Mouse (Mus musculus): ENCODE results near the gene Eif4enif1.
A peak's percentile ranks its signal among the peaks of the same experiment; 100 is the strongest.
"Not testable (repeated sequence)": the region's sequence is repeated elsewhere in the genome, so short reads cannot be mapped to it uniquely, and the experiment has no call there.

Eif4enif1 gene

DNA sequence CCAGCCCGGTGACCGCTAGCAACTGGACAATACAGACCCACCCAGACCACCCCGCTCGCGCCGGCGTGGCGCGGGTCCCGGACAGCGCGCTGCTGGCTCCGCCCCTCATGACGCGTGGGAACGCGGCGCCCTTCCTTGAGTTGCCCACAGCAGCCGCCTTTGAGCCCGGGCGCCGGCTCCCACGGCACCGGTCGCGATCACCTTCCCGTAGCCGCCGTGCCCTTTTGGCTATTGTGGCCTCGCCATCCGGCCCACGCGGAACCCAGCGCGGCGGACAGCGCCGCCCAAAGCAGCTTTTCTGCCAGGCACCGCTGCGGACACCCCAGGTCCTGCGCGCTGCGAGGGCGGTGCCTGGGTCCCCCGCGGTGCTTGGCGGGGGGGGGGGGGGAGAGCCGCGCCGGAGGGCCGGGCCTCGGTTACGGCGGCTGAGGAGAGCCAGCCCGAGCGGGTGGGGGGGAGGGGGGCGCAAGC lies at the start of gene Eif4enif1:
Gene Eif4enif1 (plus strand): TSS at position 162 of the 471 bp plus-strand sequence.
- DNase-seq (ENCODE audit: low read depth), result peak; percentile 94

- DNase-seq (ENCODE audit: low read depth), result peak; percentile 100
Measured at GRCm38 (mm10) chr11:3153666-3154397, 48.4 kb upstream of the Eif4enif1 start.

GRCm38 (mm10) chr11:3156991-3157390 lies 45.2 kb upstream of the Eif4enif1 start:
- DNase-seq (ENCODE audit: low read depth), result not testable (repeated sequence)

DNA sequence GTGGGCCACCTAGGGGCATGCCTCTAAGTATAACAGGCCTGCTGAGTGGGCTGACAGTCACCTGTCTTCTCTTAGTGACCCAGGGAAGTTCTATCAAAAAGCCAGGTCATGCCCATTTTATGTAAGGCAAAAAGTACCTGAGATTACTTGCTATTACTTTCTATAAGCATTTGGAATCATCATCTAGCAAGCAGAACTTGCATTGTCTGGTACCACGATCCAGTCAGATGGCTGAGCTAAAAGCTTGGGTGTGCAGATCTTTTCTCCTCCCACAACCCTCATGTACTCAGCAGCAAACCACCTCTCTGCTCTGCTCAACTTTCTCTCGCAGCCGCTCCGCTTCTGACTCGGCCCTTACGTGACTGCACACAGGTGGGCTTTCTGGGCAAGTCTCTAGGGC lies 44.2 kb upstream of the Eif4enif1 start:
- DNase-seq (ENCODE audit: low read depth), result peak; percentile 78

DNA sequence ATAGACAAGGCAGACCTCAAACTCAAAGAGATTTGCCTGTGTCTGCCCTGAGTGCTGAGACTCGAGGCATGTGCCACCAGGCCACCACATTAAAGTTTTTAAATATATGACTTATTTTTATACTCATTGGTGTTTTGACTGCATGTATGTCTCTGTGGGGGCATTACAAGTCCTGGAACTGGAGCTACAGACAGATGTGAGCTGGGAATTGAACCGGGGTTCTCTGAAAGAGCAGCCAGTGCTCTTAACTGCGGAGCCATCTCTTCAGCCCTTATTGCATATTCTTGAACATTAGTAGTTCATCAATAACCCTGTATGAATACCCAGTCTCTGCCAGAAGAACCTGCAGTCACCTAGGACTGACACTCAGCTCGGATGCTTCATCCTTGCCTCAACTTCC lies 43.4 kb upstream of the Eif4enif1 start:
- not testable (repeated sequence) for DNase-seq (ENCODE audit: low read depth)

DNA sequence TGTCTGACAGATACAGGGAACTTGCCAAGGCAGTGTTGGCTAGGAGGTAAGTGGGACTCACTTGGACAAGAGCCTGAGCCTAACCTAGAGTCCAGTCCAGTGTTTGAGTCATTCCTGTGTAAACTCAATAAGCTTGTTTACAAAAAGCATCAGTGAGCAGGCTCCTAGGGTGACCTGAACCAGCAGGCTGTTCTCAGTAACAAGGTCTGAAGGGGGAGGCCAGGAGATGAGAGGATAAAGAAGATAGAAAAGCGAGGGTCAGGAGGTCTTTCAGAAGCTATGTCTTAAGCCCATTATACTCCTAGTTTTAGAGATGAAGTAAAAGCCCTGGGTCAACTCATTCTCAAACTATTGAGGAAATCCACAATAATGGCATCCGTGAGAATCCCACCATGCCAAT lies 40.8 kb upstream of the Eif4enif1 start:
- peak; percentile 72 for DNase-seq (ENCODE audit: low read depth)

DNA sequence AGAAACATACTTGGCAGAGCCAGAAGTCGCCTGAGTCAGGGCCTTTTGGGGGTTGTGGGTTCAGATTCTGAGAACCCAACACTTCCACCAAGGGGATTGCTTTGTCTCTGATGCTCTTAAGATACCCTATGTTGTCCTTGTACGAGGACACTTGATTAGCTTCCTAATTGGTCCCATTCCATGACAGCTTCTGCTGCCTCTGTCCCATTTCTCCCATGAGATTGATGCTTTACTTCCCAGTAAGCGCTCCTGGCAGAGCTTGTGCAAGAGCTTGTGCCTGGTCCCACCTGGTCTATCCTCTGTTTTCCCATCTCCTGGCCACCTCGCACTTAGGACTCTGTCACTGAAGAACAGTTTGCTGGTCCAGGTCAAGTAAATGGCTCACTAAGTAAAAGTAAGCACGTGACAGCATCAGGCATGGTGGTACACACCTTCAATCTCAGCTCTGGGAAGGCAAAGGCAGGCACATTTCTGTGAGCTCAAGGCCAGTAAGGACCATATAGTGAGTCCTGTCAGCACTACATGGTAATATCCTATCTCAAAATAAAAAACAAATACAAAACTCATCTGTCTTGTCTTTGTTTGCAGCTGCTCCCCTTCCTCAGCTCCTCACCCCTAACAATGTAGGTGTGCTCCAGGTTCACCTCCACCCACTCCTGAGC lies 39.8 kb upstream of the Eif4enif1 start:
- DNase-seq (ENCODE audit: low read depth), result peak; percentile 44

- peak; percentile 35 for DNase-seq (ENCODE audit: low read depth)
Measured at GRCm38 (mm10) chr11:3163122-3163521, 39.1 kb upstream of the Eif4enif1 start.

DNA sequence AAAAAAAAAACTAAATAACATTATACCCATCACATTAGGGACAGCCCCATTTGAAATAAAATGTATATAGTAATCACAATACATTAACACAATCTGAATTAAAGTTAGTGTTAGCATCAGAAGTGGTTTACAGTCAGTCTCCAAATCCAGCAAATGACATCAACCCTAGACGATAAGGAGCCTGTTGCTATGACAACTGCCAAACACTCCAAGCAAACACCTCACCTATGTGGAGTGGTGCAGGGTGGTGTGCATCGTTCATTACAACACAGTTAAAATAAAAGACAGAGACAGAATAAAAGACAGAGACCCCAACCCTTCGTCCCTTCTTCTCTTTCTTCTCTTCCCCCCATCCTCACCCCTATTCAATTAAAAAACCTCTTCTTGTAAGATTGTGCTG lies 38.5 kb upstream of the Eif4enif1 start:
- peak; percentile 5 for DNase-seq (ENCODE audit: low read depth)

DNA sequence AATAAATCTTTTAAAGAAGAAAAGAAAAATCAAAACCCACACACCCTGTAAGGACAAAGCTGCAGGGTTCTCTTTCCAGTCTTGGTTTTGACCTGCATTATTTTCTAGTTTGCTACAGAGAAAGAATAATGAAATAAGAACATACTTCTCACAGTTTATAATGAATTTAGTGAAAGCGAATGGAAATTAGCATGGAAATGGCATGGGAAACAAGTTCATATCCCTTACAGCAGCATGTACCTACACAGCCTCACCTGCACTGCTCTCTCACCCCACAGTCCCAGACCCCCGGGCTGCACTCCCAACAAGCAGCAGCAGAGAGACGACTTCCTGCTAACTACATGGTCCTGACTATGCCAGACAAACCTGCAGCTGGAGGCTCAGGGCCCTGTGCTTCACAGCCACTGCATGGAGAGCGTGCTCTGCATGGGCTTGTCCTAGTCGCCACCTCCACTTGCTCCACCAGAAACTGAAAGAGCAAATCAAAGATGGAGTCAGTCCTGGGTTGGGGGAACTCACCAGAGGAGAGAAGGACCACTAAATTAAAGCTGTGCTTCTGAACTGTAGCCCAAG lies 36.9 kb upstream of the Eif4enif1 start:
- DNase-seq (ENCODE audit: low read depth), result peak; percentile 50

DNA sequence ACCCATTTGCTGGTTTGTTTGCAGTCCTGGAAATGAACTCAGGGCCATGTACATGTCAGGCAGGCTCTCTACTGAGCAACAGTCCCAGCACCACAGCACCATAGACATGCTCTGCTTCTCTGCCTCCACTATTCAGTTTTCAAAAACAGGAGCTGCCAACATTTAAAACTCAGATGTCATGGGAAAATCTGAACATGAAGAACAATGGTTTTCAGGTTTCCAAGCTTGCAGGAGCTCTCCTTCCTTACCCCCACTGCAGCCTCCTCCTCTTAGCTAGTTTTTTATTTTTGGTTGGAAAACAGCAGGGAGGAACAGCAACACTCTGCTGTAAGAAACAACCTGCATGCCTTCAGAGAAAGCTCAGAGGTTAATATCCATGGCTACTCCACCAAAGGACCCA lies 35.9 kb upstream of the Eif4enif1 start:
- DNase-seq (ENCODE audit: low read depth), result peak; percentile 23

DNA sequence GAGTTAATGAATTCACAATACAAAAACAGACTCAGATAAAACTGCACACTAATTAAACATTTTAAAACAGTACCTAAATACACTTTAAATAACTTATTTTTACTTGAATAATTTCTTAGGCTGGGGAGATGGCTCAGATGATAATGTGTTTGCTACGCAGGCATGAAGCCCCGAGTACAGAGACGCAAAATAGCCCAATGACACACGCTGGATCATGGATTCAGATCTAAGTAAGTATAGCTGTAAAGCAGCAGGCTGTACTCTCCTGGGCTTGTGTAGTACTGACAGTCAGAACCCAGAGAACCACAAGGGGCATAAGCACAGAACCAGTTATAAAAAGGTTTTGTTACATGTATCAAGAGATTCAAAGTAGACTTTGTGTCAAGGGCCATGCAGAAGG lies 35.1 kb upstream of the Eif4enif1 start:
- DNase-seq (ENCODE audit: low read depth), result not testable (repeated sequence)

GRCm38 (mm10) chr11:3167571-3168001 lies 34.6 kb upstream of the Eif4enif1 start:
- DNase-seq (ENCODE audit: low read depth), result peak; percentile 23

GRCm38 (mm10) chr11:3169042-3169441 lies 33.1 kb upstream of the Eif4enif1 start:
- not testable (repeated sequence) for DNase-seq (ENCODE audit: low read depth)

DNA sequence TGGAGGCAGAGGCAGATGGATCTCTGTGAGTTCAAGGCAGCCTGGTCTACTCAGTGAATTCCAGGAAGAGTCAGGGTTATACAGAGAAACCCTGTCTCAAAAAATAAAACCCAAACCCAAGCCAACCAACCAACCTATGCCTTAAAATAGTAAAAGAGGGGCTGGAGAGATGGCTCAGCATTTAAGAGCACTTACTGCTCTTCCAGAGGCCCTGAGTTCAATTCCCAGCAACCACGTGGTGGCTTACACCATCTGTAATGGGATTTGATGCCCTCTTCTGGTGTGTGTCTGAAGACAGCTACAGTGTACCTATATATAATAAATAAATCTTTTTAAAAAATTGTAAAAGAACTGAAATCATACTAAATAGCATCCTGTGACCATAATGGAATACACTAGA lies 30.3 kb upstream of the Eif4enif1 start:
- DNase-seq (ENCODE audit: low read depth), result not testable (repeated sequence)

GRCm38 (mm10) chr11:3172526-3172925 lies 29.7 kb upstream of the Eif4enif1 start:
- DNase-seq (ENCODE audit: low read depth), result not testable (repeated sequence)

- DNase-seq (ENCODE audit: low read depth), result peak; percentile 58
Measured at GRCm38 (mm10) chr11:3173425-3174318, 28.5 kb upstream of the Eif4enif1 start.

DNA sequence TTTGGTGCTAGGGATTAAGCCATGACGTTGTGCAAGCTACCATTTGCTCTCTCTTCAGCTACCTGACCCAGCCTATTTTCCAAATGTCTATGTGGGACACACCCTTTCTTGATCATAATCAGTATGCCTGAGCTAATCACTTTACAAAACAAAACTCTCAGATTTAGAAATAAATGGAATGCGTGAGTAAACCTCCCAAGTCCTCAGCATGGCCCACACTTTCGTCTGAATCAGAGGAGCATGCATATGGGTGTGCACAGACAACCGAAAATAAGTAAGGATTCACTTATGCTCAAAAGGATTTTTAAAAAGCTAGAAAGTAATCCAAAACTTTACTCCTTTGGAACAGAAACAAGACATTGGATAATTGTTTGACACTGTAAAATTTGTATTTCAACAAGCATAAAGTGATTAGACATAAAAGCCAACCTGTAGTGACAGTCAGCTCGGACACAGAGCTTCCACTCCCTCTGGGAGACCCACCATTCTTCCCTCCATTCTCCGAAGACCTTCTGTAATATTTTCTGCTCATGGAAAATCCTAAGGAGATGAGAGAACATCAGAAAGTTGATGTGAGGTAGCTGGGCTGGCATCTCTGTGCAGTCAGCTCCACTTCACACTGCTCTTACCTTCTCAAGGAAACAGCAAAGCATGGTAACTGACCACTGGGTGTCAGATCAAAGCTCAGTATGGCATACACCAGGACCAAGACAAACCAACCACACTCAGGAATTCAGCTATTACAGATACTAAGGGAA lies 23.0 kb upstream of the Eif4enif1 start:
- DNase-seq (ENCODE audit: low read depth), result peak; percentile 63

DNA sequence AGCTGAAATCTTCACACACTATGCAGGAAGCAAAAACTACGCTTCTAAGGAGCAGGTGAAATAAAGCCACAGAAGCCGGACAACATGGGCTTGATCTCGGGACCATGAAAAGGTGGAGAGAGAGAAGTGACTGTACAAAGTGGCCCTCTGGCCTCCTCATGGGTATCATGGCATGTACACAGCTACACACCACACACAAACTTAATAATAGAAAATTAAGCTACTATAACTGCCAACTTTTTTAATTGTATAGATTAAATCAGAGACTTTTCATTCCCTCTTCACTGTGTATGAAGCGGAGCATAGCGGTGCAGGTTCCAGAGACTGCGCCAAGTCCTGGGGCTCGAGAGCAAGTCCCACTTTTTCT lies 22.5 kb upstream of the Eif4enif1 start:
- peak; percentile 25 for DNase-seq (ENCODE audit: low read depth)

- DNase-seq (ENCODE audit: low read depth), result peak; percentile 35
Measured at GRCm38 (mm10) chr11:3180510-3181160, 21.6 kb upstream of the Eif4enif1 start.

- DNase-seq (ENCODE audit: low read depth), result peak; percentile 61
Measured at GRCm38 (mm10) chr11:3181250-3181649, 20.9 kb upstream of the Eif4enif1 start.

All from NIH3T3 (cell line).